Mouse (Mus musculus): ENCODE data around the gene Fut8.

GRCm38 (mm10) chr12:77436733-77437132 is 198.8 kb downstream of the Fut8 start:
- TF ChIP-seq CTCF (IDR thresholded peaks at IDR 0.05; ENCODE audit: extremely low read depth, insufficient read length, insufficient replicate concordance, low read depth, low read length) (no peak), POLR2A (IDR thresholded peaks at IDR 0.05; ENCODE audit: low read depth, low read length) (no peak)

Data from small intestine, adult 2 months (tissue).